ENCODE assay signal across 9 mouse cellular contexts in genomic region chr10:82795071-82795731, GRCm38 (mm10). TPM values are rescaled to one million over a fixed set of nuclear protein-coding genes. Genes with fewer than 3 reads are reported as not detected.
DNase-seq lines count a peak whose midpoint lies in the region; ATAC-seq and TF ChIP-seq lines count a peak whose summit lies in the region.
"Had no signal": no experiment of that assay in that cellular context is flagged by ENCODE, and none has a peak within 500 bp of the region (broad histone marks: within the 10 kb centered on the region; RNA-seq: fewer than 3 reads in every experiment).

No protein-coding gene starts in this region.

- no peak for TF ChIP-seq POLR2A in small intestine, adult 2 months (IDR thresholded peaks at IDR 0.05; ENCODE audit: low read depth, low read length)

- H3K27me3 ChIP-seq in small intestine, adult 2 months (ENCODE audit: control insufficient read depth, insufficient read depth, low read length): no peaks in the 10 kb centered on the region
- H3K27me3 ChIP-seq: neural tube, embryonic 12.5 days had no signal

- peak overlapping the region; percentile 81 for H3K27ac ChIP-seq in left cerebral cortex, adult 2 months
- peak overlapping the region; percentile 39; the same call in 1 of the 2 replicates for H3K27ac ChIP-seq in small intestine, adult 2 months (ENCODE audit: insufficient read depth, low read depth, low read length)
- H3K27ac ChIP-seq: neural tube, embryonic 12.5 days had no signal

- peak overlapping the region; percentile 26 for H3K4me3 ChIP-seq in left cerebral cortex, adult 2 months
- H3K4me3 ChIP-seq in small intestine, adult 2 months (ENCODE audit: low read depth, low read length): peak overlapping the region; percentile 12; the same call in 1 of the 2 replicates
- H3K4me3 ChIP-seq: neural tube, embryonic 12.5 days had no signal

- intact Hi-C loops in left cerebral cortex, adult 2 months (cut with DNase I): loop anchor here (1.0 to 2.0 kb wide), 2 partner anchors 28 to 106 kb away; no protein-coding TSS in a partner anchor

- H3K36me3 ChIP-seq in small intestine, adult 2 months (ENCODE audit: control insufficient read depth, insufficient read depth, low read length): no peaks in the 10 kb centered on the region
- H3K36me3 ChIP-seq: neural tube, embryonic 12.5 days had no signal

- WGBS in small intestine, adult 2 months: 18% methylated on average over 15 of the region's 15 CpGs

- peak; percentile 34 for TF ChIP-seq CTCF in left cerebral cortex, adult 2 months (IDR thresholded peaks at IDR 0.05)
- peak; percentile 51; the same call in 1 of the 2 replicates for TF ChIP-seq CTCF in small intestine, adult 2 months (IDR thresholded peaks at IDR 0.05; ENCODE audit: extremely low read depth, insufficient read length, insufficient replicate concordance, low read depth, low read length)

- peak; percentile 71 for DNase-seq in adipocyte (ENCODE audit: low spot score)
- peak; percentile 78 to 83 for DNase-seq in cerebellum, postnatal 25 days
- DNase-seq in gastrocnemius, adult 8-10 months (ENCODE audit: low spot score in 2 of 2): peak; percentile 55 to 69
- DNase-seq in left cerebral cortex, adult 2 months (ENCODE audit: extremely low spot score in 1 of 2, low spot score in 2 of 2): peak; percentile 61 to 66
- peak; percentile 65 for DNase-seq in lung, postnatal 25 days (ENCODE audit: low spot score)
- DNase-seq in T-cell, adult 2 months (ENCODE audit: low spot score): no peak

- H3K4me1 ChIP-seq in small intestine, adult 2 months (ENCODE audit: control insufficient read depth, insufficient read depth, insufficient read length, low read length): peaks cover 13% of the 10 kb centered on the region
- H3K4me1 ChIP-seq: neural tube, embryonic 12.5 days had no signal

- ATAC-seq in inflammation-experienced regulatory T-cells, adult 6 months: peak; percentile 67

RNA-seq across cellular contexts. Expression of gene Nfyb, which starts 31.3 kb away (rescaled TPM):
- total RNA-seq in gastrocnemius, adult 8-10 months (2022): 10 to 100 TPM; 31.3 to 42.5 (median 39.8) TPM
- 100 to 1,000 TPM in 1 of 3 experiments, 10 to 100 TPM in 2; 73.0 to 117 (median 87.5) TPM for polyA plus RNA-seq in inflammation-experienced regulatory T-cells, adult 6 months (2017; shearing (Covaris generic))
- total RNA-seq in left cerebral cortex, adult 2 months (2021): 10 to 100 TPM; 57.3 to 60.2 TPM
- polyA plus RNA-seq in small intestine, adult 2 months (2012; rRNA removed): 1.2 and 5.2 TPM in 2 replicates

RNA-seq across cellular contexts. Expression of gene Txnrd1, which starts 38.5 kb away (rescaled TPM):
- total RNA-seq in gastrocnemius, adult 8-10 months (2022): 10 to 100 TPM; 56.7 to 79.1 (median 63.5) TPM
- polyA plus RNA-seq in inflammation-experienced regulatory T-cells, adult 6 months (2017; shearing (Covaris generic)): 10 to 100 TPM; 17.4 to 35.2 (median 18.9) TPM
- total RNA-seq in left cerebral cortex, adult 2 months (2021): 10 to 100 TPM; 46.9 to 48.1 TPM
- polyA plus RNA-seq in small intestine, adult 2 months (2012; rRNA removed): 58.6 and 69.4 TPM in 2 replicates
